Mouse (Mus musculus) intestine, embryonic 14.5 days (tissue): ENCODE data around the gene Syt1. TPM values are rescaled to one million over a fixed set of nuclear protein-coding genes. Genes with fewer than 3 reads are reported as not detected.

Experiments used
- ATAC-seq: fragments of 200-750 bp; cut with Nextera tagmentation; replicated peaks from 2 replicates; pipeline ENCODE4 v1.8.0; 2017; ENCODE audit warnings: low read depth, moderate number of reproducible peaks, moderate TSS enrichment, moderate library complexity; ENCODE audit not compliant: low FRiP score, low TSS enrichment
- DNase-seq: peaks from one replicate; pipeline ENCODE4 v3.0.0-alpha.2; 2018; ENCODE audit warnings: low spot score
- H3K27ac ChIP-seq: fragments of 300-500 bp; sonication (generic); 2 replicates; pipeline ENCODE4 v1.5.1; 2014; ENCODE audit warnings: low read depth, mild to moderate bottlenecking, control low read depth
- H3K27me3 ChIP-seq: fragments of 300-500 bp; sonication (generic); replicated peaks from 2 replicates; pipeline ENCODE4 v1.6.1; 2014; ENCODE audit warnings: low read length, control low read depth; ENCODE audit not compliant: control insufficient read depth, insufficient read depth
- H3K36me3 ChIP-seq: fragments of 300-500 bp; sonication (generic); 2 replicates; pipeline ENCODE4 v1.6.1; 2014; ENCODE audit warnings: low read length, control low read depth; ENCODE audit not compliant: control insufficient read depth, insufficient read depth
- H3K4me1 ChIP-seq: fragments of 300-500 bp; sonication (generic); replicated peaks from 2 replicates; pipeline ENCODE4 v1.6.1; 2014; ENCODE audit warnings: low read length, control low read depth, mixed read lengths; ENCODE audit not compliant: control insufficient read depth, insufficient read depth
- H3K4me2 ChIP-seq: fragments of 300-500 bp; sonication (generic); 2 replicates; pipeline ENCODE4 v1.6.1; 2014; ENCODE audit warnings: low read length
- H3K4me3 ChIP-seq: fragments of 300-500 bp; sonication (generic); 2 replicates; pipeline ENCODE4 v1.5.1; 2014; ENCODE audit warnings: low read depth, low read length, control low read depth, mixed read lengths
- H3K9ac ChIP-seq: fragments of 300-500 bp; sonication (generic); 2 replicates; pipeline ENCODE4 v1.6.1; 2014; ENCODE audit warnings: mild to moderate bottlenecking, low read length
- H3K9me3 ChIP-seq: fragments of 300-500 bp; sonication (generic); 2 replicates; pipeline ENCODE4 v1.6.1; 2016; ENCODE audit warnings: low read length, control low read depth; ENCODE audit not compliant: control insufficient read depth
- WGBS: fragments of 180-500 bp; shearing (Covaris S2); extraction: QIAGEN DNeasy Blood & Tissue Kit; methylation state at CpG from one replicate; pipeline ENCODE4 v1.1.7; 2014; 5-methylcytosine and 5-hydroxymethylcytosine counted together
- polyA plus RNA-seq: library from polyadenylated mRNA; unstranded; fragments of >200 nt; fragmentation: Nextera tagmentation; extraction: Ambion mirVana; gene quantifications from 2 replicates; pipeline ENCODE4 v1.2.1, GENCODE M21; 2014

The Syt1 gene
- polyA plus RNA-seq, 1 experiment from 2014 or later, result 17.1 TPM

- WGBS, result 56% methylated on average over 21 of the region's 21 CpGs
These were observed 506.5 kb downstream of the Syt1 start for GRCm38 (mm10) chr10:108504128-108504870.

GRCm38 (mm10) chr10:108490231-108490630, 520.6 kb downstream of the Syt1 start:
- Histone ChIP-seq H3K4me3 (no peak overlapping the region), H3K4me2 (no peak overlapping the region), H3K27me3 (no peaks in the 10 kb centered on the region), H3K9ac (no peak overlapping the region), H3K9me3 (no peaks in the 10 kb centered on the region), H3K4me1 (0 out of 2 replicates have a peak, but pooled peaks cover 4% of the 10 kb centered on the region), H3K27ac (no peak overlapping the region), H3K36me3 (no peaks in the 10 kb centered on the region)
- ATAC-seq (no peak), DNase-seq (no peak)
- WGBS, result 20% methylated on average over 7 of the region's 7 CpGs

More at GRCm38 (mm10) chr10:108504128-108504870, 506.5 kb downstream of the Syt1 start:
- DNase-seq (no peak), ATAC-seq (0 out of 2 replicates have a peak, but pooled peaks have one; percentile 47)
- peak overlapping the region; percentile 31 for H3K4me2 ChIP-seq
- H3K4me3 ChIP-seq, result no peak overlapping the region
- no peaks in the 10 kb centered on the region for H3K9me3 ChIP-seq
- H3K9ac ChIP-seq, result no peak overlapping the region
- no peaks in the 10 kb centered on the region for H3K27me3 ChIP-seq
- no peaks in the 10 kb centered on the region for H3K36me3 ChIP-seq
- H3K4me1 ChIP-seq, result no peaks in the 10 kb centered on the region
- no peak overlapping the region for H3K27ac ChIP-seq

GRCm38 (mm10) chr10:108483991-108484390, 526.8 kb downstream of the Syt1 start:
- no peak for ATAC-seq

DNA sequence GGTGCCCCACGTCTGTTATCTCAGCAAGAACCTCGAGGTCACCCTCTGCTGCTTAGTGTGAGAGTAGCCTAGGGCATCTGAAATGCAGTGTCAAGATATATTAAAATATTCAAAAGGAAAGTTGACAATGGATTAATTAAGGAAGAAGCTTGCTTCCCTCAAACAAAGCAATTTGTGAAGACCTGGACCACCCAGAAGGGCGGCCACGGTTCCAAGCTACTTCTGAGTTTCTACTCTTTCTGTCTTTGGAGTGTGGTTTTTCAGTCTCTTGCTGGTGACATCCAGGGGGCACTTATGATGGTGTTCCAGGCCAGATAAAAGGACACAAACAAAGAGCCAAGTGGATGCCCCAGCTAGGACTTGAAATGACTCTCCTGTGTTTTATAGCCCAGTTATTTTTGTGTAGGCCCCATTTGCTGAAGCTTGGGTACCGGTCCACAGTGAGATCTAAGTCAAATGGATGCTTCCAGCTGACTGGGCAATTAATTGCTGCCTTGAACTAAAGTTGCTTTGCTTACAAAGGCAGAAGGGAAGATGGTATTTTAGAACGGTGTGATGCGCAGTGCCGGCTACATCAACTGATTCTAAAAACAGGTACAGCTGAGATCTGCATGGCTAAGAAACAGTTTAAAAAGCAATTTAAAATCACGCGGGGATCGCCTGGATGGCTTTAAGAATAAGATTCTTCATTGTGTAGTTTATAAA, 530.5 kb downstream of the Syt1 start:
- Histone ChIP-seq H3K9ac (no peak overlapping the region), H3K4me1 (no peaks in the 10 kb centered on the region), H3K27ac (no peak overlapping the region), H3K4me3 (no peak overlapping the region), H3K4me2 (no peak overlapping the region), H3K36me3 (no peaks in the 10 kb centered on the region), H3K9me3 (no peaks in the 10 kb centered on the region), H3K27me3 (no peaks in the 10 kb centered on the region)
- no peak for DNase-seq
- WGBS, result 80% methylated on average over 11 of the region's 11 CpGs
- no peak for ATAC-seq

More at GRCm38 (mm10) chr10:108483991-108484390, 526.8 kb downstream of the Syt1 start:
- H3K36me3 ChIP-seq, result no peaks in the 10 kb centered on the region
- WGBS, result 70% methylated on average over 10 of the region's 10 CpGs
- H3K27me3 ChIP-seq, result no peaks in the 10 kb centered on the region
- H3K9ac ChIP-seq, result no peak overlapping the region
- no peak overlapping the region for H3K27ac ChIP-seq
- no peak overlapping the region for H3K4me2 ChIP-seq
- H3K9me3 ChIP-seq, result no peaks in the 10 kb centered on the region
- H3K4me1 ChIP-seq, result no peaks in the 10 kb centered on the region
- DNase-seq, result no peak
- no peak overlapping the region for H3K4me3 ChIP-seq

DNA sequence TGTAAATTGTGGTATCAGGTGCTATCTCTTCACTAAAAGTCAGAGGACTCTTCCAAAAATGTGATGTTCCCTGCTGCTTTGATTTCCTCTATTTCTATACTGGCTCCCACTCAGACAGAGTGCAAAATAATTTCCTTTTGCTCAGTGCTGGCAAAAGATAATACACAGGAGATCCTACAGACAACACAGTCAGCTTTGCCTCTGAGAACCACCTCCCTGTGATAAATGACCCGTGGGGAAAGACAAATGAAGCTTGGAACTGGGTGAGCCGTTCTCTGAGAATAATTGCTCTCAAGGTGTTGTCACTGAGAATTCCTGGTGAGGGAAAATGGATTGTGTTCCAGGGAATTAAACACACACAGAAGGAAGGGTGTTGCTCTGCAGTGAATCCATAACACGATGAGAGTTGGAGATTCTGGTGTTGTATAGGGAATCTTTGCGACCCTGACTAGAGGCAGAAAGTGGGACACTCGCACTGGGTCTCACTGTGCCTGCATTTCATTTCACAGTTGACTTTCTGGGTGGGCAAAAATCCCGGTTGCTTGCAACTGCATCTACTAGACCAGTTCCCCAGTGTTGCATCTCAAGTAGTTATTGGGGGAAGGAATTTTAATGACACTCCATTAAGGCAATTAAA, 540.3 kb downstream of the Syt1 start:
- Histone ChIP-seq H3K27me3 (no peaks in the 10 kb centered on the region), H3K27ac (no peak overlapping the region), H3K4me2 (no peak overlapping the region), H3K4me1 (no peaks in the 10 kb centered on the region), H3K36me3 (no peaks in the 10 kb centered on the region), H3K4me3 (no peak overlapping the region), H3K9me3 (no peaks in the 10 kb centered on the region), H3K9ac (no peak overlapping the region)
- WGBS, result 32% methylated on average over 6 of the region's 6 CpGs
- ATAC-seq (no peak), DNase-seq (no peak)

DNA sequence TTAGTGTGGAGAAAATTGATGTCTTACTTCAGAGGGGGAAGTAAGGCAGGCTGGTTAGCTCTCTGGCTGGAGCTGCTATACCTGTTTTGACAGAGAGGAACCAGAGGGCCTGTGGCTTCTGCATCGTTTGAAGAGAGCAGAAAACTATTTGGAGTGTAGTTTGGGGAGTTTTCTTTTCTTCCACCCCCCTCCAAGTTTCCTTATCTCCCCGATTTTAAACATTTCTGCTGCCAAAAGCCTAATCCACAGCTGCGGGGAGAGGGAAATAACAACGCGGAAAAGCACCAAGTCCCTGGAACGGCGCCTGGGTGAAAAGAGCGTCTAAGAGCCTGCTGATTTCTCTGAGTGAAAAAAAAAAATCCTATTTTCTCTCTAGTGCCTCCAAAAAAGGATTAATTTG, 544.2 kb downstream of the Syt1 start:
- ATAC-seq, result no peak
- H3K9me3 ChIP-seq, result no peaks in the 10 kb centered on the region
- H3K36me3 ChIP-seq, result no peaks in the 10 kb centered on the region
- H3K27ac ChIP-seq, result no peak overlapping the region
- no peak overlapping the region for H3K9ac ChIP-seq
- H3K4me2 ChIP-seq, result no peak overlapping the region
- no peak overlapping the region for H3K4me3 ChIP-seq
- 39% methylated on average over 8 of the region's 8 CpGs for WGBS
- DNase-seq, result no peak
- H3K27me3 ChIP-seq, result no peaks in the 10 kb centered on the region
- H3K4me1 ChIP-seq, result no peaks in the 10 kb centered on the region

DNA sequence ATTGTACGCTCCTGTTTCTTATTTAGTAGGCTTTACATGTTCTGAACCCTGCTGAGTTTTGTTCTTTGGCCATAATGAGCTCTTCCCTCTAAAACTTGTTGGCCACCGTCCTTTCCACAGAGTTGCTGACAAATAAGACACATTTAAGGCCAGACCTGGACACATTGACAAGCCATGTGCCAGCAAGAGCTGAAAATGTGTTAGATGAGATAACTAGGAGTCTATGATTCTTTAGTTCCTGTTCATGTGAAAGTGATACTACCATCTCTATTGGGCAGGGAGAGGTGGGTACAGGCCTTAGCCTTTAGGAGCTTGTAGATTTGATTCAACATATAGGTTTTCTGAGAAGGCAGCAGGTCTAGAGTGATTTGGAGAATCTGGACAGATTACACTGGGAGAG, 548.9 kb downstream of the Syt1 start:
- Histone ChIP-seq H3K36me3 (no peaks in the 10 kb centered on the region), H3K9me3 (no peaks in the 10 kb centered on the region), H3K4me2 (no peak overlapping the region), H3K4me1 (no peaks in the 10 kb centered on the region), H3K9ac (no peak overlapping the region), H3K27ac (no peak overlapping the region), H3K4me3 (no peak overlapping the region), H3K27me3 (no peaks in the 10 kb centered on the region)
- ATAC-seq, result no peak
- WGBS, result 91% methylated on average over 2 of the region's 2 CpGs
- no peak for DNase-seq

DNA sequence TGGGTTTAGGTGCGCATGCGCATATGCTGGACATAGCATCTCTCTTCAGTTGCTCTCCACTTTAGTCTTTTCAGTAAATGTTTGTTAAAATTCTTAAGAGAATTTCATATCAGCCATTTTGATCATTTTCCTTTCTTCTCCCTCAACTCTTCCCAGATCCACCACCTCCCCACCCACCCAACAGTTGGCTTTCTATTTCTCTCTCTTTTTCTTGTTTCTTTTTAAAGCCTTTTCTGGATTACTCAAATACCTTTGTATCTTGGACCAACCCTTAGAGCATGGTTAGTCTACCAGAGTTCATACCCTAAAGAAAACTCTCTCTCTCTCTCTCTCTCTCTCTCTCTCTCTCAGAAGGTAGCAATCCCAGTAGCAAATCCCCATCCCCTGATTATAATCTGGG, 553.7 kb downstream of the Syt1 start:
- Histone ChIP-seq H3K4me1 (no peaks in the 10 kb centered on the region), H3K36me3 (no peaks in the 10 kb centered on the region), H3K9ac (no peak overlapping the region), H3K27me3 (no peaks in the 10 kb centered on the region), H3K9me3 (no peaks in the 10 kb centered on the region), H3K27ac (no peak overlapping the region), H3K4me3 (no peak overlapping the region), H3K4me2 (no peak overlapping the region)
- ATAC-seq (no peak), DNase-seq (no peak)
- WGBS, result 98% methylated on average over 2 of the region's 2 CpGs
